Mouse (Mus musculus): ENCODE results near the gene Sympk.

DNA sequence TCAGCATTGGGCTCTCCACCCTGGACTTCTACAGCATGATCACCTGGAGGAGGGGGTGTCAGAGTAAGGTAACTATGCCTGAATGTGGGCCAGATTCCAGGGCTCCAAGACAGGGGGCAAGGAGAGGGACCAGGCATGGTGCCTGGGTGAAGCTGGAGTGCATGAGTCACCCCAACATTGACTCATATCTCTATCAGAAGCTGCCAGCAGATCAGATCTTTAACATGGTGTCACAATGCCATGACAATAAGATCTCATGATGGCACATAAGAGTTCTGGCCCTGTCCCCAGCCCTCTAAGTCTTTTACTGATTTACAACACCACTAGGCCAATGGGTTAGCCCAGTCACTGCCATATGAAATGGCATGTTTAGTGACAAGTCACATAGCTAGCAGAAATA is 79.6 kb downstream of the Sympk start:
- TF ChIP-seq CTCF (IDR thresholded peaks at IDR 0.05; ENCODE audit: extremely low read depth, insufficient read length, insufficient replicate concordance, low read depth, low read length), result no peak
- TF ChIP-seq POLR2A (IDR thresholded peaks at IDR 0.05; ENCODE audit: low read depth, low read length), result no peak
